Comparison of ENCODE assay signal across 26 mouse cellular contexts in genomic region chr5:15600342-15600741, GRCm38 (mm10). TPM values are rescaled to one million over a fixed set of nuclear protein-coding genes. Genes with fewer than 3 reads are reported as not detected.
DNase-seq lines count a peak whose midpoint lies in the region; ATAC-seq and TF ChIP-seq lines count a peak whose summit lies in the region.
"Not testable (repeated sequence)": the region's sequence is repeated elsewhere in the genome, so short reads cannot be mapped to it uniquely, and the experiment has no call there.
"Had no signal": no experiment of that assay in that cellular context is flagged by ENCODE, and none has a peak within 500 bp of the region (broad histone marks: within the 10 kb centered on the region; RNA-seq: fewer than 3 reads in every experiment).

No protein-coding gene starts in this region.

- not testable (repeated sequence) for H3K27ac ChIP-seq in intestine, postnatal 0 days (ENCODE audit: low read depth, low read length); layer of hippocampus, adult 2 months; lung, postnatal 0 days (ENCODE audit: low read length)

- not testable (repeated sequence) for H3K4me2 ChIP-seq in intestine, postnatal 0 days (replicated peaks; ENCODE audit: low read depth); lung, postnatal 0 days (replicated peaks; ENCODE audit: low read depth, low read length)

- H3K4me3 ChIP-seq in intestine, postnatal 0 days (ENCODE audit: low read depth, low read length); layer of hippocampus, adult 2 months; lung, postnatal 0 days (ENCODE audit: low read depth, low read length): not testable (repeated sequence)

- not testable (repeated sequence) for TF ChIP-seq EP300 in lung, postnatal 0 days (IDR thresholded peaks at IDR 0.05)

- ATAC-seq in frontal cortex, adult (ENCODE audit: low TSS enrichment) = peak; percentile 41; the same call in 1 of the 2 replicates
- not testable (repeated sequence) for ATAC-seq in intestine, postnatal 0 days; lung, postnatal 0 days

- H3K4me1 ChIP-seq in intestine, postnatal 0 days (replicated peaks; ENCODE audit: control insufficient read depth, insufficient read depth, low read length); lung, postnatal 0 days (ENCODE audit: insufficient read depth, low read depth, low read length): not testable (repeated sequence)

- TF ChIP-seq CTCF in intestine, postnatal 0 days (IDR thresholded peaks at IDR 0.05; ENCODE audit: low read depth) = peak; percentile 46
- peak; percentile 62 for TF ChIP-seq CTCF in layer of hippocampus, adult 2 months (conservative IDR thresholded peaks at IDR 0.05)
- TF ChIP-seq CTCF in lung, postnatal 0 days (IDR thresholded peaks at IDR 0.05) = peak; percentile 9; the same call in 1 of the 2 replicates

- 37% methylated on average over 4 of the region's 4 CpGs for WGBS in intestine, postnatal 0 days
- WGBS in lung, postnatal 0 days = 27% methylated on average over 4 of the region's 4 CpGs

- H3K9ac ChIP-seq in intestine, postnatal 0 days (ENCODE audit: low read depth, low read length); lung, postnatal 0 days (replicated peaks; ENCODE audit: low read depth): not testable (repeated sequence)

- DNase-seq in MEL-GATA-1-ER (ENCODE audit: extremely low read depth, low read depth) = peak; percentile 6
- DNase-seq in adrenal gland, postnatal 14 days = peak; percentile 21
- peak in 1 of 2 experiments; percentile 30 for DNase-seq in layer of hippocampus, adult 2 months (ENCODE audit: low spot score in 2 of 2)
- DNase-seq in lung, postnatal 0 days (ENCODE audit: low spot score) = peak; percentile 4
- DNase-seq in thymus, postnatal 0 days (ENCODE audit: low spot score) = peak; percentile 11

- H3K9me3 ChIP-seq in intestine, postnatal 0 days (ENCODE audit: control insufficient read depth); lung, postnatal 0 days (ENCODE audit: low read length): not testable (repeated sequence)

- H3K36me3 ChIP-seq in intestine, postnatal 0 days (ENCODE audit: control insufficient read depth, insufficient read depth); lung, postnatal 0 days (ENCODE audit: insufficient read depth, low read length): not testable (repeated sequence)

- not testable (repeated sequence) for H3K27me3 ChIP-seq in intestine, postnatal 0 days (replicated peaks; ENCODE audit: control insufficient read depth, insufficient read depth, low read length); lung, postnatal 0 days (replicated peaks; ENCODE audit: insufficient read depth, low read length)

RNA-seq across cellular contexts. Expression of gene Speer4d, which starts 18.5 kb away (rescaled TPM):
- not detected in 2 replicates for total RNA-seq in adrenal gland, postnatal 14 days (2021)
- polyA plus RNA-seq in intestine, postnatal 0 days (2015; fragmentation: Nextera tagmentation; extraction: Ambion mirVana) = not detected in 2 replicates
- total RNA-seq in layer of hippocampus, adult 2 months (2021) = not detected
- not detected in 2 replicates for polyA plus RNA-seq in lung, postnatal 0 days (2015; fragmentation: Nextera tagmentation; extraction: Ambion mirVana)
- 0.28 TPM in 1 of 2 replicates, not detected in the other for polyA plus RNA-seq in thymus, postnatal 0 days (2015; fragmentation: Nextera tagmentation; extraction: Ambion mirVana)
- total RNA-seq: adrenal gland, postnatal 25 days; gastrocnemius, postnatal 14 days; heart, postnatal 14 days; layer of hippocampus, postnatal 25 days; left cerebral cortex, postnatal 36 days; megakaryocyte, adult 5-6 weeks had no signal
- polyA plus RNA-seq: cortical plate, adult 2 months; embryonic facial prominence, embryonic 15.5 days; forebrain, embryonic 10.5 days; frontal cortex, adult 2 months; hindbrain, embryonic 14.5 days; intestine, embryonic 16.5 days; liver, embryonic 12.5 days; lung, embryonic 16.5 days; midbrain, embryonic 16.5 days; small intestine, adult 2 months; urinary bladder, adult 2 months had no signal

RNA-seq across cellular contexts. Expression of gene Gm21083, which starts 23.2 kb away (rescaled TPM):
- not detected in 2 replicates for total RNA-seq in adrenal gland, postnatal 14 days (2021)
- not detected in 2 replicates for polyA plus RNA-seq in intestine, postnatal 0 days (2015; fragmentation: Nextera tagmentation; extraction: Ambion mirVana)
- not detected for total RNA-seq in layer of hippocampus, adult 2 months (2021)
- polyA plus RNA-seq in lung, postnatal 0 days (2015; fragmentation: Nextera tagmentation; extraction: Ambion mirVana) = not detected in 2 replicates
- 0.28 and 0.33 TPM in 2 replicates for polyA plus RNA-seq in thymus, postnatal 0 days (2015; fragmentation: Nextera tagmentation; extraction: Ambion mirVana)
- total RNA-seq: adrenal gland, postnatal 25 days; gastrocnemius, postnatal 14 days; heart, adult 8-10 months; heart, postnatal 14 days; layer of hippocampus, postnatal 25 days; left cerebral cortex, postnatal 36 days; megakaryocyte, adult 5-6 weeks had no signal
- polyA plus RNA-seq: cerebellum, adult 2 months; cortical plate, adult 2 months; embryonic facial prominence, embryonic 15.5 days; forebrain, embryonic 10.5 days; frontal cortex, adult 2 months; hindbrain, embryonic 14.5 days; liver, embryonic 12.5 days; lung, embryonic 16.5 days; midbrain, embryonic 16.5 days; small intestine, adult 2 months had no signal

RNA-seq across cellular contexts. Expression of gene 4930572O03Rik, which starts 56.5 kb away (rescaled TPM):
- total RNA-seq in adrenal gland, postnatal 14 days (2021) = not detected in 2 replicates
- polyA plus RNA-seq in intestine, postnatal 0 days (2015; fragmentation: Nextera tagmentation; extraction: Ambion mirVana) = not detected in 2 replicates
- not detected for total RNA-seq in layer of hippocampus, adult 2 months (2021)
- not detected in 2 replicates for polyA plus RNA-seq in lung, postnatal 0 days (2015; fragmentation: Nextera tagmentation; extraction: Ambion mirVana)
- polyA plus RNA-seq in thymus, postnatal 0 days (2015; fragmentation: Nextera tagmentation; extraction: Ambion mirVana) = not detected in 2 replicates
- total RNA-seq: adrenal gland, postnatal 25 days; gastrocnemius, postnatal 14 days; heart, adult 8-10 months; heart, postnatal 14 days; layer of hippocampus, postnatal 25 days; left cerebral cortex, postnatal 36 days; megakaryocyte, adult 5-6 weeks had no signal
- polyA plus RNA-seq: cerebellum, adult 2 months; cortical plate, adult 2 months; embryonic facial prominence, embryonic 15.5 days; forebrain, embryonic 10.5 days; frontal cortex, adult 2 months; hindbrain, embryonic 14.5 days; intestine, embryonic 16.5 days; liver, embryonic 12.5 days; lung, embryonic 16.5 days; midbrain, embryonic 16.5 days; small intestine, adult 2 months; urinary bladder, adult 2 months had no signal

Comparison
In these comparisons a context has a peak if more than half of its experiments do, and no peak if none do; other contexts are left out.
1. CTCF ChIP-seq: peak in every context shown above with its lines; median percentile 62 in layer of hippocampus, adult 2 months; 46 in intestine, postnatal 0 days; 9 in lung, postnatal 0 days.